Mouse (Mus musculus) adrenal gland, postnatal 25 days (tissue): Measurements from ENCODE around the gene Scnn1g. TPM values are rescaled to one million over a fixed set of nuclear protein-coding genes. Genes with fewer than 3 reads are reported as not detected.

Experiments used
- DNase-seq: peaks from one replicate; pipeline ENCODE4 v3.0.0; 2021; ENCODE audit warnings: mixed read lengths
- total RNA-seq: library from RNA; stranded (reverse); gene quantifications from 2 replicates; pipeline ENCODE4 v1.2.3, GENCODE M21; 2021

Gene Scnn1g
- total RNA-seq, 1 experiment from 2014 or later: 0.09 TPM

GRCm38 (mm10) chr7:121778980-121779379 lies 44.7 kb downstream of the Scnn1g start:
- no peak for DNase-seq

- no peak for DNase-seq
Measured at GRCm38 (mm10) chr7:121779409-121779808, 45.1 kb downstream of the Scnn1g start.

- no peak for DNase-seq
Measured at GRCm38 (mm10) chr7:121782188-121782909, 48.1 kb downstream of the Scnn1g start.

GRCm38 (mm10) chr7:121785651-121786228 lies 51.5 kb downstream of the Scnn1g start:
- no peak for DNase-seq

- DNase-seq: no peak
Measured at GRCm38 (mm10) chr7:121797781-121798180, 63.5 kb downstream of the Scnn1g start.

- DNase-seq: peak; percentile 3
Measured at GRCm38 (mm10) chr7:121802471-121802870, 68.2 kb downstream of the Scnn1g start.

GRCm38 (mm10) chr7:121803011-121803410 lies 68.7 kb downstream of the Scnn1g start:
- DNase-seq: no peak

GRCm38 (mm10) chr7:121805811-121806496 lies 71.7 kb downstream of the Scnn1g start:
- no peak for DNase-seq

- DNase-seq: no peak
Measured at GRCm38 (mm10) chr7:121807726-121808580, 73.7 kb downstream of the Scnn1g start.

Other genes starting within 250 kb of the Scnn1g start
- 15.4 and 18.8 TPM in 2 replicates for gene Usp31, start 27.2 kb upstream of the Scnn1g start, total RNA-seq
- not detected in 2 replicates for gene Scnn1b, start 130.6 kb downstream of the Scnn1g start, total RNA-seq
- gene Cog7, start 247.2 kb downstream of the Scnn1g start, total RNA-seq: 23.1 and 31.7 TPM in 2 replicates